Mouse (Mus musculus) kidney, adult 2 months (tissue): ENCODE data around the gene Chmp3.

Experiments used
- CTCF ChIP-seq: fragments of 200-500 bp; conservative IDR thresholded peaks from 2 replicates; pipeline ENCODE4 v1.5.1; 2011; ENCODE audit warnings: low read depth, mild to moderate bottlenecking, control low read depth, low read length, moderate library complexity, mixed read lengths; ENCODE audit not compliant: insufficient read depth, insufficient read length
- POLR2A ChIP-seq: fragments of 200-500 bp; IDR thresholded peaks from one replicate; pipeline ENCODE4 v1.6.1; 2011; ENCODE audit warnings: low read depth, low read length, control low read depth

GRCm38 (mm10) chr6:71627325-71627724 lies 83.7 kb downstream of the Chmp3 start:
- no peak for TF ChIP-seq CTCF
- TF ChIP-seq POLR2A: no peak
